In the genomic region with DNA sequence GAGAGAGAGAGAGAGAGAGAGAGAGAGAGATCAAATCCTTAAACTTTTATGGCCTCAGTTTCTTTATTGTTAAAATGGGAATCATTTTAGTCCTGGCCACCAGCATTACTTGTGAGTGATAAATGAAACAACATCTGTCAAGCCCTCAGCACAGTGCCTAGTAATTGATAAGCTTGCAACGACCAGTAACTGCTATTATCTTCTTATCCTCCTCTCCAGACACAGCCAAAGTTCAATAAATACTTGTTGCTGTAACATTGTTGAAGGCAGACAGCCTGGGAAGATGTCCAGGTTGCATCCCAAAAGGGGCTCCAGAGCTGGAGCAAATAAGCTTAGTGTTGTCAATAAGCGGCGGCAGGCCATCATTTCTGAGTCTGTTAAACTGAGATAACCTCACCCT, we compare ENCODE assay signal across 21 mouse cellular contexts.
DNase-seq lines count a peak whose midpoint lies in the region; ATAC-seq and TF ChIP-seq lines count a peak whose summit lies in the region.
"Had no signal": no experiment of that assay in that cellular context is flagged by ENCODE, and none has a peak within 500 bp of the region (broad histone marks: within the 10 kb centered on the region; RNA-seq: fewer than 3 reads in every experiment).

No protein-coding gene starts in this region.

- no peaks in the 10 kb centered on the region for H3K9me3 ChIP-seq in limb, embryonic 14.5 days (ENCODE audit: control insufficient read depth, low read length)
- H3K9me3 ChIP-seq in limb, embryonic 10.5 days (replicated peaks) = no peaks in the 10 kb centered on the region
- no peaks in the 10 kb centered on the region for H3K9me3 ChIP-seq in liver, embryonic 15.5 days (replicated peaks)
- H3K9me3 ChIP-seq: embryonic facial prominence, embryonic 13.5 days; forebrain, embryonic 13.5 days; heart, embryonic 15.5 days; hindbrain, embryonic 13.5 days had no signal

- H3K27me3 ChIP-seq in limb, embryonic 14.5 days (ENCODE audit: control insufficient read depth, insufficient read depth, low read length) = no peaks in the 10 kb centered on the region
- H3K27me3 ChIP-seq in limb, embryonic 10.5 days (ENCODE audit: low read depth, poor library complexity, severe bottlenecking) = no peaks in the 10 kb centered on the region
- H3K27me3 ChIP-seq in liver, embryonic 15.5 days = no peaks in the 10 kb centered on the region
- H3K27me3 ChIP-seq: embryonic facial prominence, embryonic 13.5 days; forebrain, embryonic 13.5 days; heart, embryonic 15.5 days; hindbrain, embryonic 13.5 days had no signal

- peak; percentile 5 for DNase-seq in limb, embryonic 14.5 days (ENCODE audit: low spot score)
- DNase-seq in limb, embryonic 10.5 days (ENCODE audit: low spot score) = no peak
- peak; percentile 17 for DNase-seq in brain, embryonic 14.5 days (ENCODE audit: low read depth)
- peak; percentile 7 for DNase-seq in c-Kit-positive CD71-positive TER-119-negative erythroid progenitor cells, embryonic 14.5 days (ENCODE audit: low read depth)
- DNase-seq in right cerebral cortex, postnatal 10 days (ENCODE audit: low spot score in 2 of 2) = no peak
- no peak for DNase-seq in MN1 (ENCODE audit: low spot score)
- no peak for DNase-seq in right cerebral cortex, postnatal 25 days
- DNase-seq: adrenal gland, postnatal 14 days; cerebellum, adult 11 months; cerebellum, adult 8-10 months; cerebellum, postnatal 14 days; forebrain, postnatal 0 days; heart, adult 2 months; heart, postnatal 14 days had no signal

- H3K36me3 ChIP-seq in limb, embryonic 14.5 days (ENCODE audit: control insufficient read depth, insufficient read depth, low read length) = no peaks in the 10 kb centered on the region
- H3K36me3 ChIP-seq in limb, embryonic 10.5 days = no peaks in the 10 kb centered on the region
- H3K36me3 ChIP-seq in liver, embryonic 15.5 days (replicated peaks) = no peaks in the 10 kb centered on the region
- H3K36me3 ChIP-seq: embryonic facial prominence, embryonic 13.5 days; heart, embryonic 15.5 days; hindbrain, embryonic 13.5 days had no signal

- WGBS in limb, embryonic 14.5 days = 67% methylated on average over 3 of the region's 3 CpGs
- 73% methylated on average over 3 of the region's 3 CpGs for WGBS in limb, embryonic 10.5 days
- 17% methylated on average over 3 of the region's 3 CpGs for WGBS in liver, embryonic 15.5 days (ENCODE audit: insufficient replicate concordance)

- no peak overlapping the region for H3K27ac ChIP-seq in limb, embryonic 14.5 days (replicated peaks; ENCODE audit: low read depth, low read length)
- no peak overlapping the region for H3K27ac ChIP-seq in limb, embryonic 10.5 days
- H3K27ac ChIP-seq in liver, embryonic 15.5 days (replicated peaks) = no peak overlapping the region
- H3K27ac ChIP-seq: embryonic facial prominence, embryonic 13.5 days; forebrain, embryonic 13.5 days; heart, adult 2 months; heart, embryonic 15.5 days; hindbrain, embryonic 13.5 days; hindbrain, postnatal 0 days had no signal

- H3K4me1 ChIP-seq in limb, embryonic 14.5 days (ENCODE audit: control insufficient read depth, insufficient read depth, low read length) = no peaks in the 10 kb centered on the region
- H3K4me1 ChIP-seq in limb, embryonic 10.5 days = no peaks in the 10 kb centered on the region
- H3K4me1 ChIP-seq in liver, embryonic 15.5 days (replicated peaks) = no peaks in the 10 kb centered on the region
- H3K4me1 ChIP-seq: embryonic facial prominence, embryonic 13.5 days; forebrain, embryonic 13.5 days; heart, embryonic 15.5 days; hindbrain, embryonic 13.5 days had no signal

- no peak for TF ChIP-seq POLR2A in limb, embryonic 14.5 days (IDR thresholded peaks at IDR 0.05; ENCODE audit: borderline replicate concordance, extremely low read depth, insufficient read depth, insufficient read length)
- no peak for TF ChIP-seq POLR2A in brain, embryonic 14.5 days (IDR thresholded peaks at IDR 0.05; ENCODE audit: borderline replicate concordance, extremely low read depth, insufficient read depth, insufficient read length, poor library complexity, severe bottlenecking)

- no peak overlapping the region for H3K4me3 ChIP-seq in limb, embryonic 14.5 days (replicated peaks; ENCODE audit: low read length)
- H3K4me3 ChIP-seq in limb, embryonic 10.5 days = no peak overlapping the region
- no peak overlapping the region for H3K4me3 ChIP-seq in liver, embryonic 15.5 days (replicated peaks)
- H3K4me3 ChIP-seq: embryonic facial prominence, embryonic 13.5 days; forebrain, embryonic 13.5 days; heart, adult 2 months; heart, embryonic 15.5 days; hindbrain, embryonic 13.5 days had no signal

- H3K4me2 ChIP-seq in limb, embryonic 14.5 days (replicated peaks; ENCODE audit: low read depth, low read length, severe bottlenecking) = no peak overlapping the region
- H3K4me2 ChIP-seq in liver, embryonic 15.5 days = no peak overlapping the region
- H3K4me2 ChIP-seq: embryonic facial prominence, embryonic 13.5 days; forebrain, embryonic 13.5 days; heart, embryonic 11.5 days; heart, embryonic 15.5 days; hindbrain, embryonic 13.5 days had no signal

- TF ChIP-seq CTCF in brain, embryonic 14.5 days (IDR thresholded peaks at IDR 0.05; ENCODE audit: borderline replicate concordance, extremely low read depth, insufficient read depth, insufficient read length) = no peak

- no peak for ATAC-seq in limb, embryonic 14.5 days (ENCODE audit: low FRiP score, low read depth)
- 0 out of 2 replicates have a peak, but pooled peaks have one; percentile 58 for ATAC-seq in liver, embryonic 15.5 days (ENCODE audit: insufficient read depth)
- ATAC-seq: forebrain, embryonic 13.5 days; forebrain, postnatal 0 days; hindbrain, postnatal 0 days had no signal

- H3K9ac ChIP-seq in limb, embryonic 14.5 days (ENCODE audit: low read depth, low read length, severe bottlenecking) = no peak overlapping the region
- H3K9ac ChIP-seq in liver, embryonic 15.5 days = no peak overlapping the region
- H3K9ac ChIP-seq: embryonic facial prominence, embryonic 13.5 days; forebrain, embryonic 13.5 days; forebrain, postnatal 0 days; heart, embryonic 15.5 days; hindbrain, embryonic 13.5 days had no signal

Comparison
In these comparisons a context has a peak if more than half of its experiments do, and no peak if none do; other contexts are left out.
1. DNase-seq: peak in limb, embryonic 14.5 days (single experiment), brain, embryonic 14.5 days (single experiment) and c-Kit-positive CD71-positive TER-119-negative erythroid progenitor cells, embryonic 14.5 days (single experiment); none in limb, embryonic 10.5 days (single experiment), right cerebral cortex, postnatal 10 days (0 of 2), MN1 (single experiment) and right cerebral cortex, postnatal 25 days (single experiment).